Mouse (Mus musculus) heart, adult 11 months (tissue): ENCODE results near the gene Ptpn22.
A peak's percentile ranks its signal among the peaks of the same experiment; 100 is the strongest.

ENCODE experiments used
- DNase-seq: peaks from one replicate; pipeline ENCODE4 v3.0.0; 2022

Gene Ptpn22

DNA sequence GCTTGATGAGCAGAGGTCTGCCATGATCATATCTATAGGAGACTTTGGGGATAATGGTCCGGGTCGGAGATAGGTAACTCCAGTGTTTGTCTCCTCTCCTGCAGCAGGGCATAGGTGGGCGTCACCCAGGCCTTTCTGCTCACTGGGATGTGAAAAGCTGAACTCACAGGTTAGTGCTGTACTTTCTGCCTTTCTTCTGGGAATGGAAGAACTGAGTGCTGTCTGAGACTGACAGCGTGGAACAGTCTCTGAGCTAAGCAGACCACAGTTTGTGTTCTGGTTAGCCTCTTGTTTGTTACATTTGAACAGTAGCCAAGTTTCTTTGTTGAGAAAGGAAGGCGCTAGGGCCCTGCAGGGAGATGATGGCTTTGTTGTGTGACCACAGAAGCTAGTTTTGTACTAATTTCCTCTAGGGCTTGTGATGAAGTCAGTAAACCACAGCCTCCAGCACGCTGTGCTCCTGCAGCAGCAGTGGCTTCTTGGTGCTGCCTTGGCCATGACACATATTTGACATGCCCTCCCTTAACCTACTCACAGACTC lies 326 bp downstream of the Ptpn22 start:
- peak; percentile 95 for DNase-seq

- DNase-seq = peak; percentile 46
These were observed 3.2 kb downstream of the Ptpn22 start for GRCm38 (mm10) chr3:103862721-103863220.

GRCm38 (mm10) chr3:103864200-103864599 lies 4.6 kb downstream of the Ptpn22 start:
- DNase-seq = peak; percentile 48

DNA sequence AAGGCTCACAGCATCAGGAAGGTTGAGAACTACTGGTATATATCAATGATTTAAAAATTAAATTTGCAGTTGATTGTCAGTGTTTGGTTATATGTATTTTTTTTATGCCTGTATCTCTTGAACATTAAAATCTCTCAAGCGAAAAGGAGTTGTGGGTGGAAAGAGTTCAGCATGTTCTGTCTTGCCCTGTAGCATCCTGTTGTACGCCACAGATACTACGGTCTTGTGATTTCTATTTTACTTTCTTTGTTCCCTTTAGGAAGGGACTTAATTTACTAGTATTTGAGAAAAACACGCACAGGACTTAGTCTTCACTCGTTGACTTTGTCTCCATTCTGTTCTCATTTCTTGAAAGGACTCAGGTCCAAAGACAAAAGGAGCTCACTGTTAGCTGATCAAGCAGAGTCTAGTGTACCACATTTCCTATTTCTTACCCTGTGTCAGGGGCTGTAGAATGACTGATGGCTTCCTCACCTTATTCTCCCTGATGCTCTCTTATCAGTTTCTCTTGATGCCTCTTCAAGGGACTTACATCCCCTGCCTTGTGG lies 7.9 kb downstream of the Ptpn22 start:
- DNase-seq = peak; percentile 8

DNA sequence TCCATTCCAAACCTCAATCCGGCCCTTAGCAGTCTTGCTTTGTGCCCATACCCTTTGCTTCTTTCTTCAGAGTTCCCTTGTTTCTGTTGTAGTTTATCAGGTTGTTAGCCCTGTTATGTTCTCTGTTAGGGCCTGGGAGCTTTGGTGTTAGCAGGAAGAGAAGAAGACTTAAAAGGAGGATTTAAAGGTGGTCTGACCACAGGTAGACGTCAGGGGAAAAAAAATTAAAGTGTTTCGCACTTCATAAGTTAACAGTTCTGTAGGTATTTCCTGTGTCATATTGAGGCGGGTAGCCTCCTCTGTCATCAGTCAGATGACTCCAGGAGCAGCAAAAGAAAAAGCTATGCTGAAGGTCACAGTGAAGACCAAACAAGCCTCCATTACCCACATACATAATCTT lies 8.4 kb downstream of the Ptpn22 start:
- DNase-seq = peak; percentile 21

DNA sequence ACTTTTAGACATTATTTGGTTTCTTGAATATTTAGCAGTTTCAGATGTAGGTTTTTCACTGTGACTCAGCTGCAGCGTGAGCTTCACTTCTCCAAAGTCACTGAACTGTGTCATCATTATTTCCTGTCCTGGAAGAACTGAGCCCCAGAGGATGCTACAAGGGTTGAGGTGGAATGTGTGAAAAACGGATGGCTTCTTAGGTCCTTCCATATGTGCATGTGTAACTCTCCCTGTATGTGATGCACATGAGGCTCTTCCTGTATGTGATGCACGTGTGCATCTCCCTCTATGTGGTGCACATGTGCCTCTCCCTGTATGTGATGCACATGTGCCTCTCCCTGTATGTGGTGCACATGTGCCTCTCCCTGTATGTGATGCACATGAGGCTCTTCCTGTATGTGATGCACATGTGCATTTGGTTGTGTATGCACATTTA lies 13.1 kb downstream of the Ptpn22 start:
- DNase-seq = peak; percentile 87

- peak; percentile 41 for DNase-seq
These were observed 14.7 kb downstream of the Ptpn22 start for GRCm38 (mm10) chr3:103874329-103874728.

GRCm38 (mm10) chr3:103885946-103886345 lies 26.4 kb downstream of the Ptpn22 start:
- peak; percentile 50 for DNase-seq

DNA sequence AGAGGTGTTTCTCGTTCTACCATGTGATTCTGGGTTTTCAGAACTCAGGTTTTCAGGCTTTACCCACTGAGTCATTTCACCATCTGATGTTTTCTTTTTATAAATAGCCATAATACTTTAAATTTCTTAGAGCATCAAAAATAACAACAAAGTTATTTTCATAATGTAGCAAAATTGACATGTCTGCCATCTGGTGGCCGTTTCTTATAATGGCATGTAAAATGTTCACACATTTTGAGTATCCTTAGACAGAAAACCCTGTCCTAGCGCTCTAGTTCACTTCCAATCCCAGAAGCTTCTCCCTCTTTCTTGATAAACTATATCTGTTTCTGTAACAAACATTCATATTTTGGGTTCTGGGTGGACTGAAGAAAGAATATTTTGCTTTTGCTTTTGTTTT lies 28.0 kb downstream of the Ptpn22 start:
- DNase-seq = no peak

DNA sequence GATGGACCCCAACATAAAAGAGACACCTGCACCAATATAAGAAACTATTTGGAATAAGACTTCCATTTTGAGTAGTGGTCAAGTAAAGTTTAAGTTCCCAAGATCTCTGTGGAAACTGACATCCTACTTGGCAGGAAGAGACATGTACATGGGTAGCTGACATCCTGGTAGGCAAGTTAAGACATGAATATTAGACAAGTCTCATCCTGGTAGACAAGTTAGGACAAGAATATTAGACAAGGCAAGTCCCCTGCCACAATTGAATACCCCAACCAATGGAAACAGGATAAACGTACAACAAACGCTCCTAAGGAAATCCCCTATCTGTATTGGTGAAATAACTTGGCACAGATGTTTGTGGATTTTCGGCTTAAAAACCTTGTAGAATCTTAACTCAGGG lies 33.8 kb downstream of the Ptpn22 start:
- DNase-seq = peak; percentile 21

DNA sequence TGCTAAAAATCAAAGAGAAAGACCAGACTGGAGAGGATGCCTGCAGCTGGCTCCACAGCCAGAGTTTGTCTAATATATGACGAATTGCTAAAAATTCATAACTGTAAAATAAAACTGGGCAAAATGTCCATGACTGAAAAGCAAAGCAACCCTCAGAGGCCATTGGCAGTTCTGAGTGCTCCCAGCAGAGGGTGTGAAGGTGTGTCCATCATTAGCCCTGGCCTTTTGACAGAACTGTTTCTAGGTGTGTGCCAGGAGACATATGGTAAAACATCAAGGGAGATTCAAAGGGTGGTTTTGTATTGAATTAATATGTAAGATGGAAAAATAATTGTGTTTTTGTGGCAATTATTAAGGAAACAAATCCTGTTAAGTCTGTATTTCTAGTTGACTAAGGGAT lies 45.1 kb downstream of the Ptpn22 start:
- DNase-seq = peak; percentile 88

GRCm38 (mm10) chr3:103907335-103908030 lies 47.9 kb downstream of the Ptpn22 start:
- peak; percentile 71 for DNase-seq

DNA sequence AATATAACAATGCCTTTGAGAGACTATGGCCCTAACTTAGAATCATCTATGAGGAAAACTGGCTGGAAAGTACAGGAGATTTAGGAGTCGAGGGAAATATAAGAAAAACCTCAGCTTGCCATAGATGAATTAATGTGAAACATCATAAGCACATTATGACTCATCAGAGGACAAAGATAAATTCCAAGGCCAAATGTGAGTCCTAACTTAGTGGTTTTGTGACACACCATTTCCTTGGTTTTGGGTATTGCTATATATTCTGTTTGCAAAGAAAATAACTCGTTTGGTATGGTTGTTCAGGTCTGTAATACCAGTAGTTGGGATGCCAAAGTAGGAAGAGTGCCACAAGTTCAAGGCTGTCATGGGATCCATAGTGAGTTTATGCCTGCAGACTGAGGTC lies 49.2 kb downstream of the Ptpn22 start:
- DNase-seq = no peak

GRCm38 (mm10) chr3:103913451-103913961 lies 53.9 kb downstream of the Ptpn22 start:
- DNase-seq = no peak

GRCm38 (mm10) chr3:103914010-103914669 lies 54.5 kb downstream of the Ptpn22 start, which contains the start of gene Rsbn1:
Gene Rsbn1 (plus strand): TSS chr3:103914120.
- peak; percentile 100 for DNase-seq

DNA sequence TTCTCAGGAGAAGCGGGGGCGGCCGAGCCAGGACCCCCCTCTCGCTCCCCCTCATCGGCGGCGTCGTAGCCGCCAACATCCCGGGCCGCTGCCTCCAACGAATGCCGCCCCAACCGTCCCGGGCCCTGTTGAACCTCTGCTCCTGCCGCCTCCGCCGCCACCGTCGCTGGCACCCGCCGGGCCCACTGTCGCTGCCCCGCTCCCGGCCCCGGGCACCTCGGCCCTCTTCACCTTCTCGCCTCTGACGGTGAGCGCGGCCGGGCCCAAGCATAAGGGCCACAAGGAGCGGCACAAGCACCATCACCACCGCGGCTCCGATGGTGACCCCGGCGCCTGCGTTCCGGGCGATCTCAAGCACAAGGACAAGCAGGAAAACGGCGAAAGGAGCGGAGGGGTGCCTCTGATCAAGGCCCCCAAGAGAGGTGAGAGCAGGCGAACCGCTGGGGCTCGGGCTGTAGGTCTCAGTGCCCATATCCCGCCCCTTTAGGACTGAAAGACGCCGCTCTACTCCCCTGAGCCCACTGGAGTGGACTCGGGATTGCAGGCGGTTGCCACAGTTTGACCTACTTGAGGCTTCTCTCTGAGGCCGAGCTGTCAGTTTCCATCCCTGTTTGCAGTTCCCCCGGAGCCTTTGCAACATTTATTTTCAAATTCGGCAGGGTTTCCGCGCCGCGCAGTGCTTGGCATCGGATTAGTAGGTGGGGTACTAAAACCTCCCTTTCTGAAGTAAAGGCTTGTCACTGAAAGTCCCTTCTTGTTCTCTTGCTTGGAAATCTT lies 55.3 kb downstream of the Ptpn22 start:
- DNase-seq = peak; percentile 97

GRCm38 (mm10) chr3:103915509-103915896 lies 55.9 kb downstream of the Ptpn22 start:
- no peak for DNase-seq

GRCm38 (mm10) chr3:103916205-103916838 lies 56.7 kb downstream of the Ptpn22 start:
- peak; percentile 88 for DNase-seq

DNA sequence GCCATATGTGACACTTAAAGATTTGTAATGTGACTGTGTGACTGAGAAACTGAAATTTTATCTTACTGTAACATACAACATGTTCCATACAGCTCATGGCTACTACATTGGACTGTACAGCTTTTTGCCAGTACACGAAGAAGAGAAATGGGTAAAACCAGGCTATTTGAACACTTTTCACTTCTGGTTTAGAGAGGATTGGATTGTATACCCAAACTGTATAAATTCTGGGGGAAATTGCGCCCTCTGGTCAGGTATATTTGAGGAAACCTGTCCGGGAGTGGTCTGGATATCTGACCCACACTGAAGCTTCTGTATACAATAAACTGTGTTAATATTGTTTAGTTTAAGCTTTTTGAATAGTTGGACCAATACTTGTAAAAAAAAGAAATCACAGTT lies 57.2 kb downstream of the Ptpn22 start:
- DNase-seq = peak; percentile 50

GRCm38 (mm10) chr3:103920094-103920493 lies 60.5 kb downstream of the Ptpn22 start:
- peak; percentile 58 for DNase-seq

- DNase-seq = no peak
These were observed 65.7 kb downstream of the Ptpn22 start for GRCm38 (mm10) chr3:103925302-103925701.

DNA sequence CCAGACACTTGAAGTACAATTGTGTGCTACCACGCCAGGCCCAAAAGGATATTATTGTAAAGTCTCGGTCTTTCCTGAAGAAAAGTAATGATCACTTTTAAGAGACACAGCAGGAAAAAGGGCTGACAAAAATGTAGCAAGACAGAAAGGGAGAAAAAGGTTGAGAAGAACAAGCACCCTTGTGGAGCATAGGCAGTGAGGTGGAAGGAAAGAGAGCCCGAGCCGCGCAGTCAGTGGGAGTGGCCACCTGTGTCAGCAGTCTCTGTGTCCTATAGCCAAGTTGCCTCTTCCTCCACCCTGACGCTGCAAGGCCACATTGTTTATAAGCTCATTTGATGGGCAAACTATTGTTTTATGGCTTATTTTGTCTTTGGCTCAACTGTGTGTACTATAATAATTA lies 67.9 kb downstream of the Ptpn22 start:
- DNase-seq = peak; percentile 93
